Mouse (Mus musculus): Measurements from ENCODE around the gene Mdk. TPM values are rescaled to one million over a fixed set of nuclear protein-coding genes. Genes with fewer than 3 reads are reported as not detected.

Gene Mdk
- polyA plus RNA-seq, 1 experiment from 2014 or later, result 256 TPM

DNA sequence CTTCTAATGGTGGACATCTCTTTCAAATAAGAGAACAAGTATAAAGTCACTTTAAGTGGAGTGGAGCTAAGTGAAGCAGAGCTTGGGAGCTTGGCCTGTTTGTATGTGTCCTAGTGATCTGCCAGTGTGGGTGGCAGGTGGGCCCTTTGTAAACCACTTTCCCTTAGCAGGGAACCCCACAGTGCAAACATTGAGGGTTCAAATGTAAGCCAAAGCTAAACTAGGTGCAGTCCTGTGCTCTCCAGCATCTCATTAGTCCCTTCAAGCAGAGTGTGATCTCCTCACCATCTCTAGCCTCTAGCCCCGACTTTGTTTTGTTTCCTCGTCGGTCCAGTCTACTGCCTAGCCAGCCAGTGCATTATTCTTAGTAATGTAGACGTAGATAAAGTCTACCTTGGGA, 47.5 kb downstream of the Mdk start:
- Histone ChIP-seq H3K4me3 (replicated peaks; ENCODE audit: low read length) (no peak overlapping the region), H3K4me2 (ENCODE audit: low read length) (no peak overlapping the region), H3K36me3 (ENCODE audit: control insufficient read depth, insufficient read depth) (peaks cover 3% of the 10 kb centered on the region; the same call in 1 of the 2 replicates), H3K27me3 (replicated peaks; ENCODE audit: control insufficient read depth, insufficient read depth, low read length) (no peaks in the 10 kb centered on the region), H3K4me1 (replicated peaks; ENCODE audit: control insufficient read depth, insufficient read depth, low read length) (no peaks in the 10 kb centered on the region), H3K9me3 (ENCODE audit: control insufficient read depth, low read length) (no peaks in the 10 kb centered on the region), H3K9ac (replicated peaks; ENCODE audit: low read depth, low read length) (no peak overlapping the region), H3K27ac (ENCODE audit: low read length) (no peak overlapping the region)
- no peak for ATAC-seq
- WGBS, result 71% methylated on average over 4 of the region's 4 CpGs

DNA sequence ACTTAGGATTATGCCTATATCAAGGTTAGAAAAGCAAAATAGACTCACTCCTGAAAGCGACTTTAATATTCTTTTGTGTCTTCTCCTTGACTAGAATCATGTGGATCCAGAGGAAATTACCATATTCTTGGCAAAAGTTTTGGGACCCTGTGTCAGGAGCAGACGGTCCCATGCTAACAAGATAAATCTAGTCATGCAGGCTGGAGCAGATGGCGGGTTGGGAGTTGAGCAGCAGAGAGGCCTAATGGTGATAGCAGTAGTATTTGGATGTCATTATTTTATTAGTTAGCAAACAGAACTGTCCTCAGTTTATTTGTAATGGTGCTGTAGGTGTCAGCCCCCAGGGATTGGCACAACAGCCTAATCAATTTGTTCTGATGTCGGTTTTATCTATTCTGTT, 48.1 kb downstream of the Mdk start:
- H3K9ac ChIP-seq (replicated peaks; ENCODE audit: low read depth, low read length), result no peak overlapping the region
- H3K4me3 ChIP-seq (replicated peaks; ENCODE audit: low read length), result no peak overlapping the region
- no peak overlapping the region for H3K4me2 ChIP-seq (ENCODE audit: low read length)
- H3K4me1 ChIP-seq (replicated peaks; ENCODE audit: control insufficient read depth, insufficient read depth, low read length), result no peaks in the 10 kb centered on the region
- no peaks in the 10 kb centered on the region for H3K27me3 ChIP-seq (replicated peaks; ENCODE audit: control insufficient read depth, insufficient read depth, low read length)
- 62% methylated on average over 4 of the region's 4 CpGs for WGBS
- H3K9me3 ChIP-seq (ENCODE audit: control insufficient read depth, low read length), result no peaks in the 10 kb centered on the region
- peaks cover 3% of the 10 kb centered on the region; the same call in 1 of the 2 replicates for H3K36me3 ChIP-seq (ENCODE audit: control insufficient read depth, insufficient read depth)
- H3K27ac ChIP-seq (ENCODE audit: low read length), result no peak overlapping the region
- 0 out of 2 replicates have a peak, but pooled peaks have one; percentile 38 for ATAC-seq

Small RNAs within 50 kb of the gene (microRNA-seq; reads per million reads assigned to microRNA genes)
- gene Mir6999, result not detected

Other genes with a start within 250 kb of the Mdk start
- gene Atg13, start 221.7 kb downstream of the Mdk start, polyA plus RNA-seq (2015; fragmentation: Nextera tagmentation; extraction: Ambion mirVana), result 43.6 and 45.0 TPM in 2 replicates
- 20.9 and 22.5 TPM in 2 replicates for gene Harbi1, start 221.4 kb downstream of the Mdk start, polyA plus RNA-seq (2015; fragmentation: Nextera tagmentation; extraction: Ambion mirVana)
- 23.5 and 25.5 TPM in 2 replicates for gene Ambra1, start 202.2 kb downstream of the Mdk start, polyA plus RNA-seq (2015; fragmentation: Nextera tagmentation; extraction: Ambion mirVana)
- 2.4 and 2.6 TPM in 2 replicates for gene Chrm4, start 5.0 kb downstream of the Mdk start, polyA plus RNA-seq (2015; fragmentation: Nextera tagmentation; extraction: Ambion mirVana)
- 0.37 and 0.46 TPM in 2 replicates for gene Gm9821, start 13.4 kb upstream of the Mdk start, polyA plus RNA-seq (2015; fragmentation: Nextera tagmentation; extraction: Ambion mirVana)
- gene Dgkz, start 43.6 kb upstream of the Mdk start, polyA plus RNA-seq (2015; fragmentation: Nextera tagmentation; extraction: Ambion mirVana), result 28.7 and 33.6 TPM in 2 replicates
- gene Creb3l1, start 92.2 kb upstream of the Mdk start, polyA plus RNA-seq (2015; fragmentation: Nextera tagmentation; extraction: Ambion mirVana), result 1.3 and 1.9 TPM in 2 replicates
- 43.5 and 50.3 TPM in 2 replicates for gene Phf21a, start 160.8 kb upstream of the Mdk start, polyA plus RNA-seq (2015; fragmentation: Nextera tagmentation; extraction: Ambion mirVana)